Mouse (Mus musculus) heart, embryonic 16.5 days (tissue): ENCODE data around the gene Ttc39b. TPM values are rescaled to one million over a fixed set of nuclear protein-coding genes. Genes with fewer than 3 reads are reported as not detected.

ENCODE experiments used
- ATAC-seq: fragments of 200-750 bp; cut with Nextera tagmentation; replicated peaks from 2 replicates; pipeline ENCODE4 v1.8.0; 2017; ENCODE audit warnings: moderate number of reproducible peaks; ENCODE audit not compliant: insufficient read depth, low FRiP score; ENCODE audit errors: extremely low read depth
- H3K27ac ChIP-seq: fragments of 300-500 bp; sonication (generic); 2 replicates; pipeline ENCODE4 v1.5.1; 2014; ENCODE audit warnings: mild to moderate bottlenecking, low read length, control low read depth, moderate library complexity
- H3K27me3 ChIP-seq: fragments of 300-500 bp; sonication (generic); 2 replicates; pipeline ENCODE4 v1.6.1; 2014; ENCODE audit warnings: low read length, mixed read lengths; ENCODE audit not compliant: control insufficient read depth, insufficient read depth
- H3K36me3 ChIP-seq: fragments of 300-500 bp; sonication (generic); 2 replicates; pipeline ENCODE4 v1.6.1; 2014; ENCODE audit not compliant: control insufficient read depth, insufficient read depth
- H3K4me1 ChIP-seq: fragments of 300-500 bp; sonication (generic); 2 replicates; pipeline ENCODE4 v1.6.1; 2014; ENCODE audit warnings: low read length, mixed read lengths; ENCODE audit not compliant: control insufficient read depth, insufficient read depth
- H3K4me2 ChIP-seq: fragments of 300-500 bp; sonication (generic); 2 replicates; pipeline ENCODE4 v1.6.1; 2014; ENCODE audit warnings: low read depth, mild to moderate bottlenecking, control low read depth, low read length
- H3K4me3 ChIP-seq: fragments of 300-500 bp; sonication (generic); 2 replicates; pipeline ENCODE4 v1.5.1; 2014; ENCODE audit warnings: mild to moderate bottlenecking, control low read depth, low read length
- H3K9ac ChIP-seq: fragments of 300-500 bp; sonication (generic); 2 replicates; pipeline ENCODE4 v1.6.1; 2014; ENCODE audit warnings: low read length, control low read depth
- H3K9me3 ChIP-seq: fragments of 300-500 bp; sonication (generic); replicated peaks from 2 replicates; pipeline ENCODE4 v1.6.1; 2016; ENCODE audit warnings: low read length; ENCODE audit not compliant: control insufficient read depth
- WGBS: fragments of 180-500 bp; shearing (Covaris S2); extraction: QIAGEN DNeasy Blood & Tissue Kit; methylation state at CpG from one replicate; pipeline ENCODE4 v1.1.7; 2014; 5-methylcytosine and 5-hydroxymethylcytosine counted together
- polyA plus RNA-seq: library from polyadenylated mRNA; unstranded; fragments of >200 nt; fragmentation: Nextera tagmentation; extraction: Ambion mirVana; gene quantifications from 2 replicates; pipeline ENCODE4 v1.2.1, GENCODE M21; 2015

Ttc39b gene
- polyA plus RNA-seq, 1 experiment from 2014 or later, result 2.2 TPM

DNA sequence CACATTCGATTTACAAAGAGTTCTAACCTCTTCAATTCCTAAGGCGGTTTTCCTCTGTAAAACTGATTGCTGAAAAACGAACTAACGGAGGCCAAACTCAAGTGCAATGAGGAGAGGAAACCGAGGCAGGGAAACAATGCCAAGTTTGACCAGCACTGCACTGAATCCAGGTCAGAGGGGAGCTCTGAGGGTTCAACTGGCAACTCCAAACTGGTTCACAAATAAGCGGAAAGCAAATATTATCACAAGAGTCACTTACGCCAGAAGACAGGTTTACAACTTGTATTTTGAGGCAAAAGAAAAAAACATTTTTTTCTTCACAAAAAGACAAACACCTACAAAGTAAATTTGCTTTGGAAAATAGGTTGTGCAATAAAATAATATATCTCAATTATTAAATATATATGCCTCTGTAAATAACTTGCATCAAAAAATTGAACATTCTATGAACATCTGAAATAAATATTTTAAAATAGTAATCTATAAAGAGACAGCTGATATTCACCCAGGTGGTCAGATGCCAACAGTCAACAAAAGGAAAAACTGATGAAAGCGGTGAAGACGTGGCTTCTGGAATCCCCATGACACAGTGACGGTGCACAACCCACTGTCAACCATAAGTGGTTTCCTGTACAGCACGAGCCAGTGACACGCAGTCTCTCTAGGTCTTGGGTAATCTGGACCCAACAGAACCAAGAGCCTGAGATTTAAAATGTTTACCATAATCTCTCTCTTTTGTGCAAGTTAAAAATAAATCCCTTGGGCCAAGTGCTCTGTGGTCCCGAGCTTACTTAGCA, 103.1 kb downstream of the Ttc39b start:
- Histone ChIP-seq H3K9ac (no peak overlapping the region), H3K9me3 (no peaks in the 10 kb centered on the region), H3K27me3 (no peaks in the 10 kb centered on the region), H3K4me1 (no peaks in the 10 kb centered on the region), H3K4me3 (no peak overlapping the region), H3K36me3 (no peaks in the 10 kb centered on the region), H3K4me2 (no peak overlapping the region), H3K27ac (no peak overlapping the region)
- ATAC-seq, result no peak
- WGBS, result 79% methylated on average over 13 of the region's 13 CpGs

DNA sequence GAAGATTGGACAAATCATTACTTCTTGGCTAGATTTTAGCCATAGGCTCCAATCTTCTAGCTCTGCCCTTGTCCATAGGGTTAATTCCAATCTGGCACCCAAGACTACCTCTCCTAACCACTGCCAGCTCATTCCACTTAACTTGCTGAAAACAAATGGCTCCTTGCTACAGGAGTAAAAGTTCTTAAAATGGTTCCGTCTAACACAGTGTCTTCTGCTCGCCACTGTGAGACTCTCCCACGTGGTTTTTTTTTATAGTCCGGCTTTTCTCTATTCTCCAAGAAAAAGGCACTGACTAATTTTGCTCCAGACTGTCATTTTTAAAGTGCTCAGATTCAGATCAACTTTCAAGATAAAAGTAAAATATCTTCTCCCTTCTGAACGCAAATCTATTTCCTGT, 104.8 kb downstream of the Ttc39b start:
- Histone ChIP-seq H3K9ac (no peak overlapping the region), H3K36me3 (no peaks in the 10 kb centered on the region), H3K9me3 (no peaks in the 10 kb centered on the region), H3K4me1 (peaks cover 7% of the 10 kb centered on the region; the same call in 1 of the 2 replicates), H3K27ac (no peak overlapping the region), H3K27me3 (no peaks in the 10 kb centered on the region), H3K4me2 (no peak overlapping the region), H3K4me3 (no peak overlapping the region)
- ATAC-seq, result no peak
- WGBS, result 74% methylated on average over 5 of the region's 5 CpGs

GRCm38 (mm10) chr4:83217128-83217527, 106.9 kb downstream of the Ttc39b start:
- no peak overlapping the region for H3K4me2 ChIP-seq
- no peak overlapping the region for H3K9ac ChIP-seq
- H3K4me3 ChIP-seq, result no peak overlapping the region
- H3K27me3 ChIP-seq, result no peaks in the 10 kb centered on the region
- 84% methylated on average over 5 of the region's 5 CpGs for WGBS
- no peak overlapping the region for H3K27ac ChIP-seq
- no peak for ATAC-seq
- peaks cover 7% of the 10 kb centered on the region; the same call in 1 of the 2 replicates for H3K4me1 ChIP-seq
- no peaks in the 10 kb centered on the region for H3K9me3 ChIP-seq
- no peaks in the 10 kb centered on the region for H3K36me3 ChIP-seq

DNA sequence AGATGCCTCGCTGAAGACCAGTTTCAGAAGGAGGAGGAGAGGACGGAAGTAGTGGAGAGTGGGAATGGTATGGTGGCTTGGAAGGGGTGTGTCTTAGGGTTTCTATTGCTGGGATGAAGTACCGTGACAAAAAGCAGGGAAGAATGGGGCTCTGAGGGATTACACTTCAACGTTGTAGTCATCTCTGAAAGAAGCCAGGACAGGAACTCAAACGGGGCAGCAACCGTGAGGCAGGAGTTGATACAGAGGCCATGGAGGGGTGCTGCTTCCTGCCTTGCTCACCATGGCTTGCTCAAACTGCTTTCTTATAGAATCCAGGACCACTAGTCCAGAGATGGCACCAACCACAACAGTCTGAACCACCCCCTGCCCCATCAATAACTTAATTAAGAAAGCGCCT, 107.7 kb downstream of the Ttc39b start:
- no peak for ATAC-seq
- Histone ChIP-seq H3K4me1 (peaks cover 9% of the 10 kb centered on the region; the same call in 1 of the 2 replicates), H3K9me3 (no peaks in the 10 kb centered on the region), H3K4me3 (no peak overlapping the region), H3K9ac (no peak overlapping the region), H3K36me3 (no peaks in the 10 kb centered on the region), H3K4me2 (no peak overlapping the region), H3K27me3 (no peaks in the 10 kb centered on the region), H3K27ac (no peak overlapping the region)
- WGBS, result 70% methylated on average over 7 of the region's 7 CpGs

- 57% methylated on average over 1 of the region's 1 CpGs for WGBS
- no peak overlapping the region for H3K27ac ChIP-seq
- no peak for ATAC-seq
Measured at GRCm38 (mm10) chr4:83215776-83216175, 108.3 kb downstream of the Ttc39b start.

DNA sequence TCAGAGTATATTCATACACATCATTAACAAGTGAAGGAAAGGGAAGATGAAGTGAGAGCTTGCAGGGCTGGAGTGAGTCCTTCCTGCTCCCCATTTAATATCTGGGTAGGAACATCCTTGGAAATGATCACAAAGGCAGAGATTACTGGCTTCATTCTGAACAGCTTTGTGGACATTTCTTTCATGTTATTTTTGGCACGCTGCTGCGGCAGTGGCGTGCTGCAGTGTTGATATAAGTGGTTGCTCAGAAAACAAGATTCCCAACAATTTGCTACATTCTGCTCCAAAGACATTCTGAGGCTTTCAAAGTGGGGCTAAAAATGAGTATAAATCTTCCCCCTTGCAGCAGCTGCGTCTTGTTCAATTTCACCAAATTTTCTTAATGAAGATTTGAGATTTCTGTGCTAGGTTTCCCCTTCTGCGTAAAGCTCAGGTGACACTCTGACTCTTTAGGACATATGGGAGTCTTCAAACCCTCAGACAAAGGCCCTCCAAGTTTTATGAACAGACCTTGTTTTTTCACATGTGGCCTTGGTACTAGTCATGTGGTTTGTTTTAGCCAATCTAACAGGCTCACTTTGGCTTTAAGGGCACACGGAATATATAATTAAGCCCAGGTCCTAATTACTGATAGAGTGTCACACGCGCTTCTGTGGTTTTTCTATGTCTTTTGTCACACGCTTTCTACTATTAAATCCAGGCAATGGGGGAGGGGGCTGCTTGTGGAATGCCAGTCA, 109.1 kb downstream of the Ttc39b start:
- Histone ChIP-seq H3K36me3 (no peaks in the 10 kb centered on the region), H3K27ac (peak overlapping the region; percentile 23; the same call in 1 of the 2 replicates), H3K4me2 (no peak overlapping the region), H3K9ac (no peak overlapping the region), H3K4me1 (peaks cover 9% of the 10 kb centered on the region; the same call in 1 of the 2 replicates), H3K4me3 (no peak overlapping the region), H3K9me3 (no peaks in the 10 kb centered on the region), H3K27me3 (no peaks in the 10 kb centered on the region)
- 49% methylated on average over 9 of the region's 9 CpGs for whole genome bisulfite sequencing
- no peak for ATAC-seq

More at GRCm38 (mm10) chr4:83215776-83216175, 108.3 kb downstream of the Ttc39b start:
- peaks cover 9% of the 10 kb centered on the region; the same call in 1 of the 2 replicates for H3K4me1 ChIP-seq
- H3K4me2 ChIP-seq, result no peak overlapping the region
- H3K9me3 ChIP-seq, result no peaks in the 10 kb centered on the region
- no peak overlapping the region for H3K4me3 ChIP-seq
- no peaks in the 10 kb centered on the region for H3K27me3 ChIP-seq
- H3K36me3 ChIP-seq, result no peaks in the 10 kb centered on the region
- H3K9ac ChIP-seq, result no peak overlapping the region

DNA sequence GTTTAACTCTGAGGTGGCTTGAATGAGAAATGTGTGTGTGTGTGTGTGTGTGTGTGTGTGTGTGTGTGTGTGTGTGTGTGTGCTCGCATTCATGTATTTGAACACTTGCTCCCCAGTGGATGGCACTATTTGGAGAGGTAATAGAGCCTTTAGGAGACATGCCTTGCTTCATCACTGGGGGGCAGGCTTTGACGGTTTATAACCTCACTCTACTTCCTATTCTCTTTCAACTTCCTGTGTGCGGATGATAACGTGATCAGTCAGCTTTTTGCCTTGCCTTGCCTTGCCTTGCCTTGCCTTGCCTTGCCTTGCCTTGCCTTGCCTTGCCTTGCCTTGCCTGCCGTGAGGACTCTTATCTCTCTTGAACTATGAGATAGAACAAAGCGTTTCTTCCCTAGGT, 110.3 kb downstream of the Ttc39b start:
- Histone ChIP-seq H3K4me1 (peaks cover 9% of the 10 kb centered on the region; the same call in 1 of the 2 replicates), H3K9me3 (no peaks in the 10 kb centered on the region), H3K27ac (no peak overlapping the region), H3K4me3 (no peak overlapping the region), H3K4me2 (no peak overlapping the region), H3K27me3 (no peaks in the 10 kb centered on the region), H3K9ac (no peak overlapping the region), H3K36me3 (no peaks in the 10 kb centered on the region)
- 65% methylated on average over 6 of the region's 6 CpGs for WGBS
- ATAC-seq, result no peak

GRCm38 (mm10) chr4:83211709-83212108, 112.3 kb downstream of the Ttc39b start:
- Histone ChIP-seq H3K27me3 (no peaks in the 10 kb centered on the region), H3K36me3 (no peaks in the 10 kb centered on the region), H3K27ac (no peak overlapping the region), H3K9me3 (no peaks in the 10 kb centered on the region), H3K9ac (no peak overlapping the region), H3K4me2 (no peak overlapping the region), H3K4me1 (peaks cover 9% of the 10 kb centered on the region; the same call in 1 of the 2 replicates), H3K4me3 (no peak overlapping the region)
- WGBS, result 40% methylated on average over 12 of the region's 12 CpGs
- no peak; the same call in 1 of the 2 replicates for ATAC-seq

GRCm38 (mm10) chr4:83210437-83210836, 113.6 kb downstream of the Ttc39b start:
- ATAC-seq, result no peak
- Histone ChIP-seq H3K4me3 (no peak overlapping the region), H3K27me3 (no peaks in the 10 kb centered on the region), H3K9me3 (no peaks in the 10 kb centered on the region), H3K36me3 (no peaks in the 10 kb centered on the region), H3K27ac (no peak overlapping the region), H3K9ac (no peak overlapping the region), H3K4me2 (no peak overlapping the region), H3K4me1 (peaks cover 9% of the 10 kb centered on the region; the same call in 1 of the 2 replicates)
- 78% methylated on average over 6 of the region's 6 CpGs for WGBS
